Mouse (Mus musculus) neural tube, embryonic 11.5 days (tissue): ENCODE results near the gene 4930467E23Rik. TPM values are rescaled to one million over a fixed set of nuclear protein-coding genes. Genes with fewer than 3 reads are reported as not detected.
"Not testable (repeated sequence)": the region's sequence is repeated elsewhere in the genome, so short reads cannot be mapped to it uniquely, and the experiment has no call there.

Experiments used
- ATAC-seq: fragments of 200-750 bp; cut with Nextera tagmentation; 2 replicates; pipeline ENCODE4 v1.8.0; 2017; ENCODE audit warnings: moderate number of reproducible peaks, mild to moderate bottlenecking, moderate TSS enrichment, moderate library complexity; ENCODE audit not compliant: insufficient read depth, low FRiP score, low TSS enrichment
- DNase-seq: peaks from one replicate; pipeline ENCODE4 v3.0.0-alpha.2; 2015; ENCODE audit warnings: low spot score
- H3K27ac ChIP-seq: fragments of 300-500 bp; sonication (generic); 2 replicates; pipeline ENCODE4 v1.5.1; 2014; ENCODE audit warnings: low read depth, mild to moderate bottlenecking, low read length
- H3K27me3 ChIP-seq: fragments of 300-500 bp; sonication (generic); 2 replicates; pipeline ENCODE4 v1.6.1; 2014; ENCODE audit warnings: mild to moderate bottlenecking, low read length, mixed read lengths; ENCODE audit not compliant: control insufficient read depth, insufficient read depth
- H3K36me3 ChIP-seq: fragments of 300-500 bp; sonication (generic); 2 replicates; pipeline ENCODE4 v1.6.1; 2014; ENCODE audit warnings: mild to moderate bottlenecking, low read length, moderate library complexity, mixed read lengths; ENCODE audit not compliant: control insufficient read depth, insufficient read depth
- H3K4me1 ChIP-seq: fragments of 300-500 bp; sonication (generic); 2 replicates; pipeline ENCODE4 v1.6.1; 2014; ENCODE audit warnings: low read length, mixed read lengths; ENCODE audit not compliant: control insufficient read depth, insufficient read depth
- H3K4me2 ChIP-seq: fragments of 300-500 bp; sonication (generic); 2 replicates; pipeline ENCODE4 v1.6.1; 2014; ENCODE audit warnings: low read depth, mild to moderate bottlenecking, moderate library complexity
- H3K4me3 ChIP-seq: fragments of 300-500 bp; sonication (generic); 2 replicates; pipeline ENCODE4 v1.5.1; 2014; ENCODE audit warnings: low read depth, low read length
- H3K9ac ChIP-seq: fragments of 300-500 bp; sonication (generic); 2 replicates; pipeline ENCODE4 v1.6.1; 2014; ENCODE audit warnings: mild to moderate bottlenecking, low read length
- H3K9me3 ChIP-seq: fragments of 300-500 bp; sonication (generic); 2 replicates; pipeline ENCODE4 v1.6.1; 2016; ENCODE audit warnings: low read length; ENCODE audit not compliant: control insufficient read depth
- WGBS: fragments of 180-500 bp; shearing (Covaris S2); extraction: QIAGEN DNeasy Blood & Tissue Kit; methylation state at CpG from one replicate; pipeline ENCODE4 v1.1.7; 2014; 5-methylcytosine and 5-hydroxymethylcytosine counted together
- polyA plus RNA-seq: library from polyadenylated mRNA; unstranded; fragments of >200 nt; fragmentation: Nextera tagmentation; extraction: Ambion mirVana; gene quantifications from 2 replicates; pipeline ENCODE4 v1.2.1, GENCODE M21; 2014

The 4930467E23Rik gene
- polyA plus RNA-seq, 1 experiment from 2014 or later = not detected

GRCm38 (mm10) chr8:19715266-19715665 lies 14.1 kb upstream of the 4930467E23Rik start:
- not testable (repeated sequence) for H3K27ac ChIP-seq, H3K9me3 ChIP-seq, DNase-seq, H3K27me3 ChIP-seq, H3K4me1 ChIP-seq, H3K4me3 ChIP-seq, H3K9ac ChIP-seq, H3K36me3 ChIP-seq, H3K4me2 ChIP-seq, ATAC-seq
- WGBS = 99% methylated on average over 3 of the region's 3 CpGs

GRCm38 (mm10) chr8:19717851-19718250 lies 11.5 kb upstream of the 4930467E23Rik start:
- H3K27ac ChIP-seq, H3K4me3 ChIP-seq, H3K27me3 ChIP-seq, H3K4me1 ChIP-seq, H3K9ac ChIP-seq, DNase-seq, H3K4me2 ChIP-seq, H3K9me3 ChIP-seq, H3K36me3 ChIP-seq, ATAC-seq: not testable (repeated sequence)
- 92% methylated on average over 3 of the region's 3 CpGs for WGBS

GRCm38 (mm10) chr8:19719513-19719912 lies 9.9 kb upstream of the 4930467E23Rik start:
- H3K36me3 ChIP-seq, H3K4me1 ChIP-seq, DNase-seq, H3K27ac ChIP-seq, H3K4me2 ChIP-seq, H3K4me3 ChIP-seq, H3K9me3 ChIP-seq, H3K27me3 ChIP-seq, H3K9ac ChIP-seq, ATAC-seq: not testable (repeated sequence)
- WGBS = 77% methylated on average over 3 of the region's 3 CpGs

GRCm38 (mm10) chr8:19724871-19725270 lies 4.5 kb upstream of the 4930467E23Rik start:
- not testable (repeated sequence) for H3K36me3 ChIP-seq, H3K4me2 ChIP-seq, ATAC-seq, H3K27me3 ChIP-seq, H3K4me1 ChIP-seq, H3K9me3 ChIP-seq, H3K4me3 ChIP-seq, DNase-seq, H3K9ac ChIP-seq, H3K27ac ChIP-seq
- 59% methylated on average over 2 of the region's 2 CpGs for WGBS

GRCm38 (mm10) chr8:19751773-19752172 lies 22.4 kb downstream of the 4930467E23Rik start:
- not testable (repeated sequence) for DNase-seq, ATAC-seq, H3K9ac ChIP-seq, H3K27ac ChIP-seq, H3K4me1 ChIP-seq, H3K9me3 ChIP-seq, H3K4me3 ChIP-seq, H3K27me3 ChIP-seq, H3K36me3 ChIP-seq, H3K4me2 ChIP-seq

- DNase-seq, H3K36me3 ChIP-seq, H3K27me3 ChIP-seq, H3K27ac ChIP-seq, H3K9me3 ChIP-seq, H3K4me1 ChIP-seq, ATAC-seq, H3K9ac ChIP-seq, H3K4me2 ChIP-seq, H3K4me3 ChIP-seq: not testable (repeated sequence)
- WGBS = 79% methylated on average over 2 of the region's 3 CpGs
Observed at GRCm38 (mm10) chr8:19754178-19754577, 24.8 kb downstream of the 4930467E23Rik start.

- H3K27ac ChIP-seq, H3K4me3 ChIP-seq, H3K4me1 ChIP-seq, H3K9ac ChIP-seq, H3K27me3 ChIP-seq, H3K4me2 ChIP-seq, DNase-seq, ATAC-seq, H3K9me3 ChIP-seq, H3K36me3 ChIP-seq: not testable (repeated sequence)
- 82% methylated on average over 3 of the region's 3 CpGs for WGBS
Observed at GRCm38 (mm10) chr8:19754961-19755360, 25.6 kb downstream of the 4930467E23Rik start.

GRCm38 (mm10) chr8:19761660-19762059 lies 32.3 kb downstream of the 4930467E23Rik start:
- H3K4me2 ChIP-seq, H3K9me3 ChIP-seq, ATAC-seq, H3K27me3 ChIP-seq, H3K9ac ChIP-seq, H3K36me3 ChIP-seq, DNase-seq, H3K4me3 ChIP-seq, H3K4me1 ChIP-seq, H3K27ac ChIP-seq: not testable (repeated sequence)
- WGBS = 85% methylated on average over 5 of the region's 5 CpGs

GRCm38 (mm10) chr8:19762860-19763592 lies 33.6 kb downstream of the 4930467E23Rik start:
- DNase-seq, H3K9me3 ChIP-seq, H3K4me3 ChIP-seq, H3K27ac ChIP-seq, H3K4me2 ChIP-seq, ATAC-seq, H3K36me3 ChIP-seq, H3K27me3 ChIP-seq, H3K9ac ChIP-seq, H3K4me1 ChIP-seq: not testable (repeated sequence)
- 75% methylated on average over 4 of the region's 4 CpGs for WGBS
